Mouse (Mus musculus): ENCODE measurements around the gene Cog4. TPM values are rescaled to one million over a fixed set of nuclear protein-coding genes. Genes with fewer than 3 reads are reported as not detected.
A peak's percentile ranks its signal among the peaks of the same experiment; 100 is the strongest.

The Cog4 gene
- total and polyA plus RNA-seq, 2 experiments from 2014 or later: 39.5 to 51.6 TPM

DNA sequence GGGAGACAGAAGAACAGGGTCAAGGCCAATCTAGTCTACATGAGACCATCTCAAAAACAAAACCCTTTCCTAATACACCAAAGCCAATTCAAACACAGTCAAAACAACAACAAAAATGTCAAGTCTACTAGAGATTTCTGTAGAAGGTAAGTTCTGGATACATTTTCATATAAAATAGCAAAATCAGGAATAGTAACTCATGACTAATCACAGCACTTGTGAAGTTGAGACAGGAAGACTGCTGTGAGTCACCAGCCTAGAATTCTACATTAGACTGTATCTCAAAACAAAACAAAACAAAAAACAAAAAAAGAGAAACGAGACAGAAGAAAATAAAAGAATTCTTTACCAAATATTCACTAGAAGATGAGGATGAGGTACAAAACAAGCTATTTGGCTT lies 21.5 kb upstream of the Cog4 start:
- WGBS: 87% methylated on average over 1 of the region's 1 CpGs
- Histone ChIP-seq H3K9ac (replicated peaks; ENCODE audit: low read length) (no peak overlapping the region), H3K36me3 (ENCODE audit: insufficient read depth, low read length) (peaks cover 77% of the 10 kb centered on the region), H3K4me1 (ENCODE audit: insufficient read depth, low read length) (no peaks in the 10 kb centered on the region), H3K4me2 (ENCODE audit: low read depth, low read length) (no peak overlapping the region), H3K27me3 (ENCODE audit: insufficient read depth, low read length) (no peaks in the 10 kb centered on the region), H3K9me3 (ENCODE audit: low read length) (no peaks in the 10 kb centered on the region), H3K27ac (no peak overlapping the region), H3K4me3 (ENCODE audit: low read length) (no peak overlapping the region)
- ATAC-seq: no peak
- DNase-seq (ENCODE audit: low spot score): no peak
- TF ChIP-seq CTCF (IDR thresholded peaks at IDR 0.05; ENCODE audit: low read depth): no peak

DNA sequence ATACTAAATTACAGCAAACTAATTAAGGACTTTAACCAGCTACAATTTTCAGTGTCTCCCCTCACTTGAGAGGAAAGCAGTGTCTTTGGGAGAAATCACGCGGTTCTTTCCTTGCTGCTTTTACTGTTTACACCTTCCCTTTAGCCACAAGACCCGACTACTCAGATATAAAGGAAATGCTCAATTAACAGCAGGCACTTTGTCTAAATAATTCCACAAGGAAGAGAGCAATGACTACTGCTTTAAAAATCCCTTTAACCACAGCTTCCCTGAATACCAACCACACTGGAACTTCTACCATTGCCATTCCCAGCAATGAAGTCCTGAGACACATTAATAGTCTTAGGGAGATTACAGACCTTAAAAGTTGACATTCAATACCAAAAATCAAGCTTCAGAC lies 17.9 kb upstream of the Cog4 start:
- no peak overlapping the region for H3K4me3 ChIP-seq (ENCODE audit: low read length)
- H3K27me3 ChIP-seq (ENCODE audit: insufficient read depth, low read length): no peaks in the 10 kb centered on the region
- H3K9ac ChIP-seq (replicated peaks; ENCODE audit: low read length): no peak overlapping the region
- 95% methylated on average over 3 of the region's 3 CpGs for WGBS
- H3K36me3 ChIP-seq (ENCODE audit: insufficient read depth, low read length): peaks cover 78% of the 10 kb centered on the region
- TF ChIP-seq CTCF (IDR thresholded peaks at IDR 0.05; ENCODE audit: low read depth): no peak
- H3K4me1 ChIP-seq (ENCODE audit: insufficient read depth, low read length): no peaks in the 10 kb centered on the region
- DNase-seq (ENCODE audit: low spot score) (no peak), ATAC-seq (no peak)
- no peak overlapping the region for H3K4me2 ChIP-seq (ENCODE audit: low read depth, low read length)
- H3K9me3 ChIP-seq (ENCODE audit: low read length): no peaks in the 10 kb centered on the region
- no peak overlapping the region for H3K27ac ChIP-seq

DNA sequence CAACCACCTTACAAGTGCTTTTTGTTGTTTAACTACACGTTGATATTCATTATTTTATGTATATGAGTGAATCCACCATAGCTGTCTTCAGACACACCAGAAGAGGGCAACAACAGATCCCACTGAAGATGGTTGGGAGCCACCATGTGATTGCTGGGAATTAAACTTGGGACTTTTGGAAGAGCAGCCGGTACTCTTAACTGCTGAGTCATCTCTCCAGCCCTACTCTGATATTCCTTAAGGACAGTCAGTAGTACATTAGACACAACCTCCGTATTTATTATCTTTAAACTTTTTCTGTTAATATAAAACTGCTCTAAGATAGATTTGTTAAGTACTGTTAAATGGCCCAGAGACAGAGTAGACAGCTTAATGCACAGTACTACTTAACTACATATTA lies 14.4 kb upstream of the Cog4 start:
- Histone ChIP-seq H3K4me2 (ENCODE audit: low read depth, low read length) (no peak overlapping the region), H3K9me3 (ENCODE audit: low read length) (no peaks in the 10 kb centered on the region), H3K4me3 (ENCODE audit: low read length) (no peak overlapping the region), H3K27me3 (ENCODE audit: insufficient read depth, low read length) (no peaks in the 10 kb centered on the region), H3K4me1 (ENCODE audit: insufficient read depth, low read length) (no peaks in the 10 kb centered on the region), H3K36me3 (ENCODE audit: insufficient read depth, low read length) (peaks cover 82% of the 10 kb centered on the region), H3K9ac (replicated peaks; ENCODE audit: low read length) (no peak overlapping the region), H3K27ac (no peak overlapping the region)
- no peak for ATAC-seq
- WGBS: 87% methylated on average over 3 of the region's 3 CpGs
- DNase-seq (ENCODE audit: low spot score): no peak
- TF ChIP-seq CTCF (IDR thresholded peaks at IDR 0.05; ENCODE audit: low read depth): no peak

DNA sequence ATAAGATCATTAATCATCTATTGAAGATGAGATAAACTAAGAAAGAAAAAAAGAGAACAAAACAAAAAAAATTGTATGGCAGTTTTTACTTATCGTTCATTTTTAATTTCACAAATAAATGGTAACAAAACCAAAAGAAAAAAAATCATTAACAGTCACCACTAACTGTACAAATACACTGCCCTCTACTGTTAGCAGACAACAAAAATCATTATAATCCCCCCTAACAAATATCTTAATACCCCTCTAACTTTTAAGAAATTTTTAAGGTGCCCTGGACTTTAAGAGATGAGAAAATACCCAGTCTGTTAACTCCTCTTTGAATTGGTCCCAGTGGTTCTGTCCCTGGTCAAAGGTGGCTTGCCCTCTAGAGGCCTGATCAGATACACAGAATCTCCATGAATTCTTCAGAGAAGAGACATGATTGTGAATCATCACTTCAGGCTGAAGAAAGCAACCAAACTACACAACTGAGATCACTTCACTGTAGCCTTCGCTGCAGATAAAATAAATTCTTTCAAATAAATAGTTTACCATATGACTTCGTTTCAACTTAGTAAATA lies 4.3 kb upstream of the Cog4 start:
- H3K9ac ChIP-seq (replicated peaks; ENCODE audit: low read length): no peak overlapping the region
- no peak overlapping the region for H3K27ac ChIP-seq
- DNase-seq (ENCODE audit: low spot score) (no peak), ATAC-seq (no peak)
- TF ChIP-seq CTCF (IDR thresholded peaks at IDR 0.05; ENCODE audit: low read depth): no peak; the same call in 1 of the 2 replicates
- H3K27me3 ChIP-seq (ENCODE audit: insufficient read depth, low read length): no peaks in the 10 kb centered on the region
- no peak overlapping the region for H3K4me2 ChIP-seq (ENCODE audit: low read depth, low read length)
- no peak overlapping the region for H3K4me3 ChIP-seq (ENCODE audit: low read length)
- no peaks in the 10 kb centered on the region for H3K9me3 ChIP-seq (ENCODE audit: low read length)
- WGBS: 94% methylated on average over 3 of the region's 3 CpGs
- H3K36me3 ChIP-seq (ENCODE audit: insufficient read depth, low read length): peaks cover 55% of the 10 kb centered on the region
- H3K4me1 ChIP-seq (ENCODE audit: insufficient read depth, low read length): peaks cover 6% of the 10 kb centered on the region; the same call in 1 of the 2 replicates

DNA sequence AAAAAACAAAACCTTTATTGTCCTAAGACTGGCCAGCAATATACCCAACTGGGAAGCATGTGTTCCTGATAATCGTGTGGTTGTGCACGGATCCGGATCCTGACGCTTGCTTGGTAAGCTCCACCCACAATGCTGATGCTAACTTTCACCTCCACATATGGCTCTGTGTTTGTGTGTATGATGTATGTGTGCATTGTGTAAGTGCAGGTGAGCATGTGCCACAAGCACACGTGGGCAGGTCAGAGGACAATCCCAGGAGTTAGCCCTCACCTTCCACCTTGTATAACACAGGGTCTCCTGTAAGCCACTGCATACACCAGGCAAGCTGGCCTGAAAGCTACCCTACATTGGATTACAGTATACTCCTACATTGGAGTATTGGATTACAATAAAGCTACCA lies 3.2 kb upstream of the Cog4 start:
- Histone ChIP-seq H3K27ac (no peak overlapping the region), H3K36me3 (ENCODE audit: insufficient read depth, low read length) (peaks cover 48% of the 10 kb centered on the region), H3K9ac (replicated peaks; ENCODE audit: low read length) (no peak overlapping the region), H3K4me2 (ENCODE audit: low read depth, low read length) (no peak overlapping the region), H3K4me3 (ENCODE audit: low read length) (no peak overlapping the region), H3K27me3 (ENCODE audit: insufficient read depth, low read length) (no peaks in the 10 kb centered on the region), H3K9me3 (ENCODE audit: low read length) (no peaks in the 10 kb centered on the region), H3K4me1 (ENCODE audit: insufficient read depth, low read length) (peaks cover 12% of the 10 kb centered on the region)
- WGBS: 83% methylated on average over 5 of the region's 5 CpGs
- DNase-seq (ENCODE audit: low spot score) (no peak), ATAC-seq (no peak)
- no peak for TF ChIP-seq CTCF (IDR thresholded peaks at IDR 0.05; ENCODE audit: low read depth)

DNA sequence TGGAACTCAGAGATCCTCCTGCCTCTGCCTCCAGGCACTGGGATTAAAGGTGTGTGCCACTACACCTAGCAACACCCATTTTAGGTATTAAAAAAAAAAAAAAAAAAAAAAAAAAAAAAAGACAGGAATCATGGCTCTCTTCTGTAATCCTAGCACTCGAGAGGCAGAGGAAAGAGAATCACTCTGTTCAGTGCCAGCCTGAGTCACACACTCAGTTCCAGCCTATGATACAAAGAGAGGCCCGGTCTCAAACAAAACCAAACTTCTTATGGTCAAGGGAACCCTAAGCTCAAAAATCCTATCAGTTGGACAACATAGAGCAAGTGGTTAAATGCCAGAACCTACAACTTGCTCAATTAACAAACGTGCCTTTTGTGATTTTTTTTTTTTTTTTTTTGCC lies 1.5 kb upstream of the Cog4 start:
- no peak for TF ChIP-seq CTCF (IDR thresholded peaks at IDR 0.05; ENCODE audit: low read depth)
- peak overlapping the region; percentile 79; the same call in 1 of the 2 replicates for H3K4me3 ChIP-seq (ENCODE audit: low read length)
- no peak overlapping the region for H3K27ac ChIP-seq
- H3K9me3 ChIP-seq (ENCODE audit: low read length): no peaks in the 10 kb centered on the region
- DNase-seq (ENCODE audit: low spot score) (no peak), ATAC-seq (no peak)
- H3K4me2 ChIP-seq (ENCODE audit: low read depth, low read length): peak overlapping the region; percentile 88
- H3K4me1 ChIP-seq (ENCODE audit: insufficient read depth, low read length): peaks cover 12% of the 10 kb centered on the region
- peaks cover 43% of the 10 kb centered on the region for H3K36me3 ChIP-seq (ENCODE audit: insufficient read depth, low read length)
- no peaks in the 10 kb centered on the region for H3K27me3 ChIP-seq (ENCODE audit: insufficient read depth, low read length)
- WGBS: 86% methylated on average over 3 of the region's 3 CpGs
- H3K9ac ChIP-seq (replicated peaks; ENCODE audit: low read length): no peak overlapping the region

DNA sequence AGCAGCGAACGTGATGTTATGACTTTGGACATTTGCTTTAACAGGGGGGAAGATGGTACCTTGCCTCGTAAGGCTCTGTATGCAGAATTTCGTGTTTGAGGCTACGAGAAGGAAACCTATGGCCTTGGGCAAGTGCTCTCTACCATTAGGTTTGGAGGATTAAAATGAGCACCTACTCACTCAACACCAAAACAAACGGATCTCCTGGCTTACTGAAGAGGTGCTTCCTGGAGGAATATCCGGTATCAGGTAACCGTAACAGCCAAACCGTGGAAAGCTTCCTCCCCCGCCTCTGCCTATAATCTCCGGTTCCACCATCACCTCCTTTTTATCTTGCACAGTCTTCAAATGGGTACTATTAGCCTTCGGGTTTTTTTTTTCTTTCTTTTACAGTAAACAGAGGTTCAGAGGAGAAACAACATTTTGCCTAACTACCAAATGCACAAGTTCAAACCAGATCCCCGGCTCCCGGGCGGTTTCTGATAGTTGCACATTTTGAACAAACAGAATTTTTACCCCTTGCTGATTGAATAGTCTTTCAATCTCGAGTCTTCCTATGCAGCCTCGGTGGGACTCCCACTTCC lies 487 bp upstream of the Cog4 start:
- DNase-seq (ENCODE audit: low spot score) (no peak), ATAC-seq (no peak)
- Histone ChIP-seq H3K4me1 (ENCODE audit: insufficient read depth, low read length) (peaks cover 12% of the 10 kb centered on the region), H3K27me3 (ENCODE audit: insufficient read depth, low read length) (no peaks in the 10 kb centered on the region), H3K9ac (replicated peaks; ENCODE audit: low read length) (peak overlapping the region; percentile 83), H3K4me2 (ENCODE audit: low read depth, low read length) (peak overlapping the region; percentile 88), H3K36me3 (ENCODE audit: insufficient read depth, low read length) (peaks cover 43% of the 10 kb centered on the region), H3K27ac (peak overlapping the region; percentile 94), H3K4me3 (ENCODE audit: low read length) (peak overlapping the region; percentile 79), H3K9me3 (ENCODE audit: low read length) (no peaks in the 10 kb centered on the region)
- WGBS: 12% methylated on average over 17 of the region's 17 CpGs
- TF ChIP-seq CTCF (IDR thresholded peaks at IDR 0.05; ENCODE audit: low read depth): no peak
